Mouse (Mus musculus) ovary, adult 18-20 months (tissue): ENCODE data around the gene Gm12184.
"Not testable (repeated sequence)": the region's sequence is repeated elsewhere in the genome, so short reads cannot be mapped to it uniquely, and the experiment has no call there.

ENCODE experiments used
- DNase-seq: peaks from one replicate; pipeline ENCODE4 v3.0.0; 2022; ENCODE audit warnings: low spot score, mixed read lengths

The Gm12184 gene

DNA sequence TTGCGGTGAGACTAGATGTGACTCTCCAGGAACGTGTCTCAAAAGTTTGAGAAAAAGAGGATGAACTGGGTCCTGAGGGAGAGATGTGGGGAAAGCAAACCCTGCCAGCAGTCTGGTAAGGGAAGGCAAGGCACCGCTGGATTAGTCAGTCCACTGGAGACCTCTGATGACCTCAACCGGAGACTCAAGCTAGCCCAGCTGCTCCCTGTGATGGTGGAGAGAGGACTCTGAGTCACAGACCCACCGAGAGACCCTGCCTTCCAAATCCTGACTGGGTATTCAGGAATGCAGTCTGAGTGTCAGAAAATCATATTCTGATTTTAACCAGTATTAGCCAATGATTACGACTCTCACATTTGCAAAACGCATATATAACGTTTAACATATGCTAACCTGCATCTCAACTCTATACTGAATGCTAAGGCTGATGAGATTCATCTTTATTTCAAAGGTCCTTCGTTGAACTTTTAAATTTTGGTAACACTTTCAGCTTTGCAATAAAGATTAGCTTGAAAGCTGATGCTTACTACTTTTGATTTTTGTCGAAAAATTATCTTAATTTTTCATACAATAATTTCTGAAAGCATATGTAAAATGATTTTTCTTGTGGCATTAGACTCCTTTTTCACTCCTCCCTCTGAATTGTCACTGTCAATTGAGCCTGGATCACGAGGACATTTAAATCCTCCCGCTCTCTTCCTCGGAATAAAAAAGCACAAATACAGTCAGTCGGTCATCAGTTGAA is 3.5 kb downstream of the Gm12184 start:
- DNase-seq, result no peak

DNA sequence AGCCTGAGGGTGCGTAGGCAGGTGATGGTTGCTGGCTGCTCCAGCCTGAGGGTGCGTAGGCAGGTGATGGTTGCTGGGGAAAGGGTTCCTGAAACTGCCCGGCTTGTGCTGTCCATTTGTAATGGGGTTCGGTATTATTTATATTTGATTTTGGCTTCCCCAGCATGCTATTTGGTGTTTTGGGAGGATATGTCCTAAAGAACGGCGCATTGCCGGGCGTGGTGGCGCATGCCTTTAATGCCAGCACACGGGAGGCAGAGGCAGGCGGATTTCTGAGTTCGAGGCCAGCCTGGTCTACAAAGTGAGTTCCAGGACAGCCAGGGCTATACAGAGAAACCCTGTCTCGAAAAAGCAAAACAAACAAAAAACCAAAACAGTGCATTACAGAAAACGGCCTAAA is 5.2 kb downstream of the Gm12184 start:
- not testable (repeated sequence) for DNase-seq

DNA sequence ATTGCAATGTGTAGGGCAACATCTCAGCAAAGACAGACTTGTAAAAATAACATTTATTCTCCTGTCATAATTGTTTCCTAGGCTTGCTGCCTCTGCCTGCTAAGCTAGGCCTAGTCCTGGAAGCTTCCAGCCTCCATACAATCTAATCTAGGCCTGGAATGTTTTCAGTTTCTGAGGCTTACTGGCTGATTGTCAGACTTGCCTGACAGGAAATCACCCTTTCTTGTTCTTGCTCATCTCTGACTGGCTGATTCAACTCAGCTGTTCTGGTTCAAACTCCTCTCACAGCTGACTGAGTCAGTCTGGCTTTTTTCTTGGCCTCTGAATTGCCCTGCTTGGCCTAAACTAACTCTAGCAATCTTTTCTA is 6.2 kb downstream of the Gm12184 start:
- no peak for DNase-seq

DNA sequence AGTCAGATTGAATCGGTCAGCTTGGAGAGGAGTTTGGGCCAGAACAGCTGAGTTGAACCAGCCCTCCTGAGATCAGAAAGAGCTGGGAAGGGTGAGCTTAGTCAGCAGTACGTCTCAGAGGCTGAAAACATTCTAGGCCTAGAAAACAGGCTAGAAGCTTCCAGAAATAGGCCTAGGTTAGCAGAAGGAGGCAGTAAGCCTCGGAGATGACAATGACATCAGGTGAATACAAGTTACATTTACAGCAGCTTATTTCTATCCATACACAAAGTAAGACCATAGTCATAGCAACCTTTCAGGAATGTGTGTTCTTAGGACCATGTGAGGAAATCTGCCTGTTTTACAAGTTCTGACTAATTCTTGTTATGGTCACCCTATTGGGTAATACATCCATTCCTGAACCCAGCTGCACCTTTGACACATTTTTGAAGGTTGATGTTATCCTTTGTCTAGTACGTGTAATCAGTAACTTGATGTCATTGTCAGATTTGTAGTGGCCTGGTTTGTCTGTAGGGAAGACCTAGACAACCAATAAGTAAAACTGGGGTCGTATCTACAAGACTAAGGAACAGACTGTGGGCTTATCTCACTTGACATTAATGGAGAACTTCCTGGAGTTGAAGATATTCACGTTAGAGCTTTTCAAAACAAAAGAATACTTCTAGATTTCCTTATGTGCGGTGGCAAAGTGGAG is 6.7 kb downstream of the Gm12184 start:
- no peak for DNase-seq

DNA sequence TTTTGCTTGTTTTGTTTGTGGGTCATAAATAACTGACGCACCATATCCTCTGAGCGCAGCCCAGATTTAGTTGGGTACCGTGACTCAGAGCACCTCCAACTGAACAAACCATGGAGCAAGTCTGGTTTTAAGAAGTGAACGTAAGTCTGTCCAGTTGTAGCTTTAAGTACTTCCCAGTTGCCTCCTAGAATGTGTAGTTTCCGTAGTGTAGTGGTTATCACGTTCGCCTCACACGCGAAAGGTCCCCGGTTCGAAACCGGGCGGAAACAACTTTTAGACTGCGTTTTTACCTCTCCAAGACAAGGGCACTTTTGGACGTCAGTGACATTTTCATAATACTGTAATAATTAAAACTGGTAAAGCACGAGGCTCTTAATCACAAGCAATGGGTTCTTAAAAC is 8.1 kb downstream of the Gm12184 start:
- DNase-seq, result peak; percentile 55

DNA sequence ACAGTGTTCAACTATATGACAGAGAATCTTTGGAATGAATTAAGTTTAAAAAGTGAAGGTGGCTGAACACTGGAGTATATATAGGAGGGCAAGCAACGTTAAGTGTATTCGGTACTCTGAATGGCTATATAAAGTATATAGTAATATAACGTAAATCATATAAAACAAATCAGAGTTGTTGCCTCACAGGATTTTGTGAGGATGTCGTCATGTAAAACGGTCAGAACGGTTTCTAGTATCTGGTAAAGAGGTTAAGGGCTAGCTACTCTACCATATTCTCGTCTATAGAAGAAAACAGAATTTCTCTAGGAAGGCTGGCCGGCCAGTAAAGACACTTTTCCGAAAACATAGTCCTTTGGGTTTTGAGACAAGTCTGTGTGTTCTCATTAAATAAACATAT is 8.7 kb downstream of the Gm12184 start:
- no peak for DNase-seq

DNA sequence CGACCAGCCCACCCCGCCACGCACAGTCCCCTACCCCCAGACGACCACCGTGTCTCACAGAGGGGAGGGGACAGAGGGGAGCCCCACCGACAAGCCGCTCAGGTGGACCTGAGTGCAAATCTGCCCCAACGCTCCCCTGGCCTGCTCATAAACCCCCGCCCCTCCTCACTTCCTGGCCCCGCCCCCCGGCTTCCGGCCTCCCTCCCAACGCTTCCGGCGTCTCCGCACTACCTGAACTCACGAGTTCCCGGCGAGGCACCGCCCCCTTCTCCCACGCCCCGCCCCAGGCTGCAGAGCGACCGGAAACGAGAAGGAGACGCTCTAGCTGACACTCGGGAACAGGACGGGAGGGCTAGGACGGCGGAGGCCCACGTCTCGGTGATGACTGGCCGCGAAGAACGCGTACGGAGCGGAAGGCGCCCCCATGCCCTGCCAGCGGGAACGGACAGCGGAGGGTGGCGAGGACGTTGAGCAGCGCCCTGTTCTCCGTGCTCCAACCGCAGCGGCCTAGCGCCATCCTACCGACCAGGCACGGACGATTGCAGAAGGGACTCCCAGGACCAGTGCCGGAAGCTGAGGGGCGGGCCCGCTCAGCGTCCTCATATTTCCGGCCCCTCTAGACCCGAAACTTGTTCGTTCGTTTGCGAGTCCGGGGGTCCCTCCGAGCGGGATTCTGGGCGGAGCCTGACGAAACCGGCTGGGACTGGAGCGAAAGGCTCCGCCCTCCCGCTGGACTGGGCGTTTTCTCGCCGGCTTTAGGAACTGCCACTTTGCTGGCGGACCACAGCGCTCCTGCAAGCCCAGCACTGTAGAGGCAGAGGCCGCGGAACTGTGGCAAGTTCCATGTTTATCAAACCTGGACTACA is 9.4 kb downstream of the Gm12184 start, which contains the start of gene Trim41:
Gene Trim41, minus strand, starts transcription at position 554 of the 866 bp plus-strand sequence.
- peak; percentile 99 for DNase-seq

DNA sequence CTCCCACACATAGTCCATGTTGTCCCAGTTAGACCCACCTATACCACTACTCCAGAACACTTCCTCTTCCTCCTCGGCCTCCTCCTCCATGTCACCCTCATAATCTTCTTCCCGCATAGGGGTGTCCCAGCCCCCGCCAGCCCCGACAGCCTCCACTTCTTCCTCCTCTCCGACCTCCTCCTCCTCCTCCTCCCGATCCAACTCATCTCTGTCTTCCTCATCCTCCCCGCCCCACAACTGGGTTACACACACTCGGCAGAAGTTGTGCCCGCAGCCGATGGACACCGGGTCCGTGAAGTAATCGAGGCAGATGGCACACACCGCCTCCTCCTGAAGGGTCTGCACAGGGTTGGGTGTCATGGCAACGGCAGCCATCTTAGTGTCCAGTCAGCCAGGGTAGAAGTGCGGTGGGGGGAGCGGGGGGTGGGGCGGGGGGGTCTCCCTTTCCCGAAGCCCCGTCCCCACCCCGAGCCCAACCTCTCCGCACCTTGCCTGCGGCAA is 10.1 kb downstream of the Gm12184 start:
- DNase-seq, result peak; percentile 36

DNA sequence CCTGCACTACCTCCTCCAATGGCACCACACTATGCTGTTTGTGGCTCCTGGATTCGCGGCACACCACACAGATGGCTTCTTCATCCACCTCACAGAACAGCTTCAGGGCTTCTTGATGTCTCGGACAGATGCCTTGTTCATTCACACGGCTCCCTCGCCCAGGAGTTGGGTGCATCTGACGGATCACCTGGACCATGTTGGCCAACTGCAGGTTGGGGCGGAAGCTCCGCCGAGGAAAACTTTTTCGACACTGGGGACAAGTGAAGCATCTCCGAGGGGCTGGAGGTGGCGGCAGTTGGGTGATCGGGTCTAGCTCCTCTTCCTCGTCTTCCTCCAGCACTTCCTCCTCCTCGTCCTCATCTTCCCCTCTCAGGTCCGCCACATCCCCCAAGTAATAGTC is 10.6 kb downstream of the Gm12184 start:
- no peak for DNase-seq

DNA sequence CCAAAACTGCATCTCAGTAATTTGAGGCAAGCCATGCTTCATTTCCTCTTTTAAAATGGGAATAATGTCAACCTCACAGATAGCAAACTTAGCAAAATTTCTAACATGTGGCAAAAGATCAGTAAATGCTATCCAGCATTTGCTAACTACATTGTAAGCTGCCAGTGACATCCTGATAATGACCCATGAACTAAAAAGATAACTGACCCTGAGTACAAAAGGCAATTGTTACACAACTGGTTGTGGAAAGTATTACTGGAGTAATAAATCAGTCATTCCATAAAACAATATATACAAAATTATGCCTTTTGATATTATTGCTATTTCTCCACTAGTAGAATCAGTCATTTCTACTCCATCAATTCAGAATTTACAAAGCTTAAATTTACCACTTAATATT is 12.7 kb downstream of the Gm12184 start:
- DNase-seq, result no peak

DNA sequence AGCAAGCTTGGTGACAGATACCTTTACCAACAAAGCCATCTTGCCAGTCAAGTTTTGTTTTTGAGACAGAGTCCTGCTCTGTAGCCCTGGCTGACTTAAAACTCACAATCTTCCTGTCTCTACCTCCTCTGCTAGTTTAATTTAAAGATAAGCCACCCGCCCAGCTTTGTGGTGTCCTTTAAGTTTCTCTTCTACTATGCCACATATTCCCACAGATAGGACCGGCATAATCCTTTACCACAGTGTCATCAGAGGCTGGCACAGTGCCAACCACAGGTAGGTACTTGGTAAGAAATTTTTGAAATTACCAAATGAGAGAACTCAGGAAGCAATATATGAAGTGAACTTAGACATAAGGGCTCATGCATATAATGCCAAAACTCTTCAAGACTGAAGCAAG is 16.3 kb downstream of the Gm12184 start:
- no peak for DNase-seq

DNA sequence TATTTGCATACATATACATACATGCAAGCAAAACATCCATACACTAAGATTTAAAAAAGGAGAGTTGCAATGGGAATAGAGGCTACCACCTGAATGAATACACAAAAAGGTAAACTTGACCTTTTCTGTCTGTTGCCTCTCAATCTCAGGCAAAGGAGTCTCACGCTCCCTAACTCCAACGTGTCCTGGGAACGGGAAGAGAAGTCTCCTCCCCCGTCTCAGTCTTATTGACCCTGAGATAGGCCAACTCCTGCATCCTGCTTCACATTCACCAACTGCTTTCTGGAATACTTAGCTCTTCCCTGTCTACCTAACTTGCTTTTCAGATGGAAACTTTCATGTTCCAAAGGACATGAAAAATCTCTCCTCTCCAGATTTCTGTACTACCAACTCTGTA is 17.0 kb downstream of the Gm12184 start:
- no peak for DNase-seq

DNA sequence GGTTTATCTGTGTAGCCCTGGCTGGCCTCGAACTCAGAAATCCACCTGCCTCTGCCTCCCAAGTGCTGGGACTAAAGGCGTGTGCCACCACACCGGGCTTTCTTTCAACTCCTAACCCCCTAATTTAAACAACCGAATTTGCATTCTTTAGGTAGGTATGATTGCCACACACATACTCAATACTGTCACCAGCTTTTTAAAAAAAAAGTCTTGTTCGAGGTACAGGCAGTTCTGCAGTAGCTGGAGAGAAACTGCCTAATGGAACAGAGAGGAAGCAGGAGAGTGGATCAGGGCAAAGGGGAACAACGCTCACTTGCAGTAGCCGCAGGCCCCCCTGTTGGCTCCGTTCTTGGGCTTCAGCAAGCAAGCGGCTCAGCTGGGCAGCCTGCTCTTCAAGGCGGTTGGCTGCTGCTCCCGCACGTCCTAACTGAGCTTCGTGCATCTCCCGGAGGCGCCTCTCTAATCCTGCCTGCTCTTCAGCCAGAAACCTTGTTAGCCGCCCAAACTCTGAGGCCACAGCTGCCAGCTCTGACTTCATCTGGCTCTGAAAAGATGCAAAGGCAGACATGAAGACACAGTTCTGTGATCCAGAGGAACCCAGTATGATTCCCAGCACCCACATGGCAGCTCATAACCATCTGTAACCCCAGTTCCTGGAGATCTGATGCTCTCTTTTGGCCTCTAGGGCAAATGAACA is 17.6 kb downstream of the Gm12184 start:
- DNase-seq, result no peak

DNA sequence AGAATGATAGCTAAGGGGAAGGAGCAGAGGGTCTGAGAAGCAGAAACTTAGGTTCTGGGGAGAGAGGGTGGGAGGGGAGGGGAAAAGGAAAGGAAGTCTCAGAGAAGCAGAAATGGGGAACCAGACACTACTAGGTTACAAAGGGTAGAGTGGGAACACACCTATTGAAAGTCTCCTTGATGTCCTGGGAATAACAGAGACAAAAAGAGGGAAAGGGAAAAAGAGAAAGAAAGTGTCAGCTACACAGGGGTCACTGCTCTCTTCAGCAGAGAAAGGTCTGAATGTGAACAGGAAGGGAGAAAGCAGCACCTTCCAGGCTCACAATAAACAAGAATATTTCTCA is 18.2 kb downstream of the Gm12184 start:
- no peak for DNase-seq

DNA sequence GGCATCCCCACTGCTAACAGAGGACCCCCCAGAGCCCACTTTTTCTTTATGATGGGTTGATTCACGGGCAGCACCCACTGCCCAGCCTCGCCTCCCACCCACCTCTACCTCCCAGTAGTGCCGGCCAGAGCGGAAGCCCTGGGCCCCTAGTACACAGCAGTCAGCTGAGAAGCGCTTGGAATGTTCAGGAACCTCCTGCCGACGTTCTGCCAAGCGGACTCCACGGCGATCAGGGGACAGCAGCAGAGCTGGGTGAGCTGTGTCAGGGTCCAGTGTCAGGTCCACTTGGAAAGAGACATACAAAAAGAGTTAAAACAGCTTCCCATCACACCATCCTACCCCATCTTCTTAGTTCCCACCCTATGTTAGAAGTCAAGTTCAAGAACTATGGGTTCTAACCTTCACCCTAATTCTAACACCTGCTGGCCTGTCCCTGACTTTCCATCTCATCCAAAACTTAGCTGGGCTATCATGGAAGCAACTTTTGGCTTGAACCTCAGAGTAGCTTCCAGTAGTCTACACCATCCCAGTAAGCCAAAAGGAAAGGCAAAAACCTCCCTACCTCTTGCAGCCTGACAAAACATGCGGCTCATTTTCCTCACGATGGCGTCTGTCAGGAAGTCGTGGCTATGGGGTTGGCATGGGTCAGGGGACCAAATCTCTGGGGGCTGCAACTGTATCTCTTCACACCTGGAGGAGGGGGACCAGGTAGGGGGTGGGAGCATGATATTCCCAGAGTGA is 18.7 kb downstream of the Gm12184 start:
- no peak for DNase-seq

DNA sequence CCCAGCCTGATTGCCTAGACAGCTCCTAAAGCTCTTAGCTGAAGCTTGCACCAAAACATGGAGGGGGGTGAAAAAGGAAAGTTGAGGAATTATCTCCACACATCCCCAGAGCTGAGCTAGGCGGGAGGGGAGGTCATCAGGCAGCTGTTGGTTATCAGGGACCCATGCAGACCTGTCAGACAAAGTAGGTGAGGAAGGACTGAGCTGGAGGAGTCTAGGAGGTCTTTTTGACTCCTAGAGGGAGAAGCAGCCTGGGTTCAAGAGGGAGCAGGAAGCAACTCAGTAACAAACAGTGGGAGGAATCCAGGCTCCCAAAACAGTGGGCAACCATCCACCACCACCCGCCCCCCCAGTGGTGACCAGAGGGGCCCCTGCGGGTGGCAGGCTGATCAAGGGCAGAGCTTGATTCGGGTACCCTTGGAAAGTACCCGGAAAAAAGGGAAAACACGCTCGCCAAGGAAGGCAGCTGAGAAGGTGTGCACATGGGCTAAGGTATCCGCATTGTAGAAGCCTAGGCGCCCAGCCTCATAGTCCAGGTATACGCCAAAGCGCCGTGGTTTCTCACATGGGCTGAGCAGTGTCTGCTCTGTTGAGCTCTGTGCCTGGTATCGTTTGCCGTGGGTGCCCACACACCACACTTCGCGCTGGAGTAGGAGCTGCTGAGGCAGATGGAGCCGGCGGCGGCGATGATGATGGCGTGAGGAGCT is 19.4 kb downstream of the Gm12184 start:
- DNase-seq, result no peak

DNA sequence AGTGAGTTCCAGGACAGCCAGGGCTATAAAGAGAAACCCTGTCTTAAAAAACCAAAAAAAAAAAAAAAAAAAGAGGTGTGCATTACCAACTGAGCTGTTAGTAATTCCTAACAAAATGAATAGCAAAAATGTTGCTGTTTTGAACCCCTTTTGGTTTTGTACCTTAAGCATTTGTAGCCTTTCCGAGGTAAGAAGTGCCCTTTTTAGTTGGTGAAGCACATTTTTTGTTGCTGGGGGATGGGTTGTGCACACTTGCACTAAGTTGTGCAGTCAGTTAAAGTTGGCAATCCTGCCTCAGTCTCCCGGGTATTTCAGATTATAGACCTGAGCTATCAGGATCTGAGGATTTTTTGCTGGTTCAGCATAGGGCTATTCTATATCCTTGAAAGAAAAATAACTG is 21.5 kb downstream of the Gm12184 start:
- DNase-seq, result no peak

DNA sequence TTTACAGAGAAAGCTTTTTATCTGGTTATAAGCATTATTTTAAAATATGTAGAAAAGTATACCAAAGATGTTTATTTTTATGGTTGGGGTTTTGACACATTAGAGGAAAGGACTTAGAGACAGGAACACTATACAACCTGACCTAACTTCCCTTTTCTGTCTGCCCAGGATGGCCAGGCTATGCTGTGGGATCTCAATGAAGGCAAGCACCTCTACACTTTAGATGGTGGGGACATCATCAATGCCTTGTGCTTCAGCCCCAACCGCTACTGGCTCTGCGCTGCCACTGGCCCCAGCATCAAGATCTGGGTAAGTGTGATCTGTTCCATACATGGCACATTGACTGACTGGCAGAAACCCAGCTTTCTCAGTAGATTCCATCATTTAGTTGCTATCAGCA is 22.5 kb downstream of the Gm12184 start:
- DNase-seq, result no peak

DNA sequence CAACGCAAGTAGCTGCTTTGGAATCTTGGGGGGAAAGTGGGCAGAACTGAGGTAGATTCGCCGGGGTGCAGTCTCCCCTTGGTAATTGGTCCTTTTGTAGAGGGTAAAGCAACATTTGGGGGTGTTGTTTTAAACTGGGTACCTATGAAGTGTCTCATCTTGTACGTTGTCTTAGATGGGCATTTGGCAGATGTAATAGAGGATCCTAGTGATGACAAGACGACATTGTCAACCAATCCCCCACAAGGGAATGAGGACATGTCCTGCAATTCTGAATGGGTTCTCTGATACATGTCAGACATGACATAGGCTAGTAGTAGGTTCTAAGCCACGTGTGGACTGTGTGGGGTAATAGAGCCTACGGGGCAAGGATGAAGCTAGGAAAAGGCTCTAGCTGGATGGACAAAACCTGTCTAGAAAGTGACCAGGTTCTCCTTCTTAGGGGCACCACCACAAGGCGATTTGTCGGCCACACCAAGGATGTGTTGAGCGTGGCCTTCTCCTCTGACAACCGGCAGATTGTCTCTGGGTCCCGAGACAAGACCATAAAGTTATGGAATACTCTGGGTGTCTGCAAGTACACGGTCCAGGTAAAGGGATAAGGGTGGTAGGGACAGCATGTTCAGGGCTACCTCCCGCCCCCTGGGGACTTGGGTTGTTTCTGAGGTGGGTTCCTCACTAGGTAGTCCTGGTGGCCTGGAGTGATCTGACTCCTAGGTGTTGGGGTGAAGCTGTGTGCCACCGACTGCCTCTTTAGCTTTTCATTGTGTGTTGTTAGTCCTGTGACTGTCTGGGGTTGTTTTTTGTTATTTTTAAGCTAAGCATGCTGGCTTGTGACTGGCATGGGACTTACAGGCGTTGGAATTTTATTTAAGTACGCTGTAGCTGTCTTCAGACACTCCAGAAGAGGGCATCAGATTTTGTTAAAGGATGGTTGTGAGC is 24.4 kb downstream of the Gm12184 start:
- DNase-seq, result no peak
